Mouse (Mus musculus): ENCODE results near the gene Btbd35f3. TPM values are rescaled to one million over a fixed set of nuclear protein-coding genes. Genes with fewer than 3 reads are reported as not detected.
"Not testable (repeated sequence)": the region's sequence is repeated elsewhere in the genome, so short reads cannot be mapped to it uniquely, and the experiment has no call there.

Gene Btbd35f3
- not detected in 2 replicates for polyA plus RNA-seq (2015; fragmentation: Nextera tagmentation; extraction: Ambion mirVana)

- H3K36me3 ChIP-seq (replicated peaks); H3K4me3 ChIP-seq (replicated peaks); H3K27ac ChIP-seq (replicated peaks); H3K27me3 ChIP-seq; H3K4me2 ChIP-seq; H3K4me1 ChIP-seq (replicated peaks); H3K9me3 ChIP-seq (replicated peaks); H3K9ac ChIP-seq; ATAC-seq (ENCODE audit: insufficient read depth): not testable (repeated sequence)
- no CpG with 5 or more reads among the region's 3 CpGs for WGBS (ENCODE audit: insufficient replicate concordance)
Observed at GRCm38 (mm10) chrX:4037374-4037773, at the start of gene Btbd35f3. TSS of gene Btbd35f3 (plus strand) at chrX:4037674.

Other genes with a start within 250 kb of the Btbd35f3 start
- not detected in 2 replicates for gene Btbd35f16, start 80.7 kb upstream of the Btbd35f3 start, polyA plus RNA-seq (2015; fragmentation: Nextera tagmentation; extraction: Ambion mirVana)
- not detected in 2 replicates for gene Btbd35f28, start 158.9 kb downstream of the Btbd35f3 start, polyA plus RNA-seq (2015; fragmentation: Nextera tagmentation; extraction: Ambion mirVana)